Mouse (Mus musculus): ENCODE data around the gene Cebpg. TPM values are rescaled to one million over a fixed set of nuclear protein-coding genes. Genes with fewer than 3 reads are reported as not detected.

Gene Cebpg
- polyA plus RNA-seq, 1 experiment from 2014 or later = 28.3 TPM

GRCm38 (mm10) chr7:35042209-35042554, 14.2 kb downstream of the Cebpg start:
- ATAC-seq (ENCODE audit: low FRiP score) = no peak

GRCm38 (mm10) chr7:35041286-35042208, 14.8 kb downstream of the Cebpg start:
- no peaks in the 10 kb centered on the region for H3K27me3 ChIP-seq (ENCODE audit: control insufficient read depth, insufficient read depth, low read length)
- no peak overlapping the region for H3K4me3 ChIP-seq (replicated peaks; ENCODE audit: low read length)
- peaks cover 52% of the 10 kb centered on the region for H3K36me3 ChIP-seq (replicated peaks; ENCODE audit: control insufficient read depth, insufficient read depth)
- no peak overlapping the region for H3K27ac ChIP-seq
- no peaks in the 10 kb centered on the region for H3K9me3 ChIP-seq (ENCODE audit: control insufficient read depth, low read length)
- DNase-seq (ENCODE audit: low spot score) (no peak), ATAC-seq (ENCODE audit: low FRiP score) (no peak)
- H3K4me2 ChIP-seq (replicated peaks) = no peak overlapping the region
- peaks cover 8% of the 10 kb centered on the region; the same call in 1 of the 2 replicates for H3K4me1 ChIP-seq (replicated peaks; ENCODE audit: control insufficient read depth, insufficient read depth, low read length)
- 66% methylated on average over 2 of the region's 2 CpGs for WGBS
- H3K9ac ChIP-seq = no peak overlapping the region

More at GRCm38 (mm10) chr7:35042209-35042554, 14.2 kb downstream of the Cebpg start:
- no peak for DNase-seq (ENCODE audit: low spot score)
- Histone ChIP-seq H3K27me3 (ENCODE audit: control insufficient read depth, insufficient read depth, low read length) (no peaks in the 10 kb centered on the region), H3K9me3 (ENCODE audit: control insufficient read depth, low read length) (no peaks in the 10 kb centered on the region), H3K4me3 (replicated peaks; ENCODE audit: low read length) (no peak overlapping the region), H3K27ac (no peak overlapping the region), H3K4me2 (replicated peaks) (no peak overlapping the region), H3K36me3 (replicated peaks; ENCODE audit: control insufficient read depth, insufficient read depth) (peaks cover 54% of the 10 kb centered on the region), H3K4me1 (replicated peaks; ENCODE audit: control insufficient read depth, insufficient read depth, low read length) (peaks cover 1% of the 10 kb centered on the region; the same call in 1 of the 2 replicates), H3K9ac (no peak overlapping the region)

GRCm38 (mm10) chr7:35040176-35040972, 16.0 kb downstream of the Cebpg start:
- no peak for DNase-seq (ENCODE audit: low spot score)
- Histone ChIP-seq H3K4me2 (replicated peaks) (no peak overlapping the region), H3K9ac (no peak overlapping the region), H3K9me3 (ENCODE audit: control insufficient read depth, low read length) (no peaks in the 10 kb centered on the region), H3K4me1 (replicated peaks; ENCODE audit: control insufficient read depth, insufficient read depth, low read length) (peaks cover 19% of the 10 kb centered on the region), H3K4me3 (replicated peaks; ENCODE audit: low read length) (no peak overlapping the region), H3K27me3 (ENCODE audit: control insufficient read depth, insufficient read depth, low read length) (no peaks in the 10 kb centered on the region), H3K27ac (no peak overlapping the region), H3K36me3 (replicated peaks; ENCODE audit: control insufficient read depth, insufficient read depth) (peaks cover 40% of the 10 kb centered on the region)
- WGBS = 90% methylated on average over 9 of the region's 9 CpGs
- ATAC-seq (ENCODE audit: low FRiP score) = no peak

GRCm38 (mm10) chr7:35037408-35037807, 19.0 kb downstream of the Cebpg start:
- no peak for DNase-seq (ENCODE audit: low spot score)
- Histone ChIP-seq H3K9me3 (ENCODE audit: control insufficient read depth, low read length) (no peaks in the 10 kb centered on the region), H3K4me2 (replicated peaks) (no peak overlapping the region), H3K27ac (no peak overlapping the region), H3K27me3 (ENCODE audit: control insufficient read depth, insufficient read depth, low read length) (no peaks in the 10 kb centered on the region), H3K36me3 (replicated peaks; ENCODE audit: control insufficient read depth, insufficient read depth) (peaks cover 12% of the 10 kb centered on the region), H3K4me3 (replicated peaks; ENCODE audit: low read length) (no peak overlapping the region), H3K4me1 (replicated peaks; ENCODE audit: control insufficient read depth, insufficient read depth, low read length) (peaks cover 31% of the 10 kb centered on the region), H3K9ac (no peak overlapping the region)
- WGBS = 92% methylated on average over 6 of the region's 6 CpGs
- ATAC-seq (ENCODE audit: low FRiP score) = no peak

GRCm38 (mm10) chr7:35036266-35036731, 20.1 kb downstream of the Cebpg start:
- ATAC-seq (ENCODE audit: low FRiP score) (peak; percentile 85), DNase-seq (ENCODE audit: low spot score) (peak; percentile 66)
- peaks cover 9% of the 10 kb centered on the region for H3K36me3 ChIP-seq (replicated peaks; ENCODE audit: control insufficient read depth, insufficient read depth)
- no peak overlapping the region for H3K4me2 ChIP-seq (replicated peaks)
- no peaks in the 10 kb centered on the region for H3K27me3 ChIP-seq (ENCODE audit: control insufficient read depth, insufficient read depth, low read length)
- WGBS = 42% methylated on average over 5 of the region's 5 CpGs
- peak overlapping the region; percentile 66 for H3K27ac ChIP-seq
- H3K9ac ChIP-seq = no peak overlapping the region
- no peaks in the 10 kb centered on the region for H3K9me3 ChIP-seq (ENCODE audit: control insufficient read depth, low read length)
- peaks cover 31% of the 10 kb centered on the region for H3K4me1 ChIP-seq (replicated peaks; ENCODE audit: control insufficient read depth, insufficient read depth, low read length)
- H3K4me3 ChIP-seq (replicated peaks; ENCODE audit: low read length) = no peak overlapping the region

- Histone ChIP-seq H3K4me2 (replicated peaks) (no peak overlapping the region), H3K27me3 (ENCODE audit: control insufficient read depth, insufficient read depth, low read length) (no peaks in the 10 kb centered on the region), H3K27ac (peak overlapping the region; percentile 66), H3K36me3 (replicated peaks; ENCODE audit: control insufficient read depth, insufficient read depth) (peaks cover 4% of the 10 kb centered on the region; the same call in 1 of the 2 replicates), H3K9ac (no peak overlapping the region), H3K4me1 (replicated peaks; ENCODE audit: control insufficient read depth, insufficient read depth, low read length) (peaks cover 31% of the 10 kb centered on the region), H3K4me3 (replicated peaks; ENCODE audit: low read length) (no peak overlapping the region), H3K9me3 (ENCODE audit: control insufficient read depth, low read length) (no peaks in the 10 kb centered on the region)
- WGBS = 93% methylated on average over 4 of the region's 4 CpGs
- DNase-seq (ENCODE audit: low spot score) = no peak
- no peak for ATAC-seq (ENCODE audit: low FRiP score)
These were observed 20.8 kb downstream of the Cebpg start for GRCm38 (mm10) chr7:35035565-35035964.

- WGBS = 34% methylated on average over 6 of the region's 6 CpGs
- DNase-seq (ENCODE audit: low spot score) = no peak
These were observed 21.2 kb downstream of the Cebpg start for GRCm38 (mm10) chr7:35035141-35035553.

GRCm38 (mm10) chr7:35030567-35030966, 25.8 kb downstream of the Cebpg start:
- no peak overlapping the region for H3K27ac ChIP-seq
- H3K9me3 ChIP-seq (ENCODE audit: control insufficient read depth, low read length) = no peaks in the 10 kb centered on the region
- 0 out of 2 replicates have a peak, but pooled peaks cover 4% of the 10 kb centered on the region for H3K36me3 ChIP-seq (replicated peaks; ENCODE audit: control insufficient read depth, insufficient read depth)
- H3K4me3 ChIP-seq (replicated peaks; ENCODE audit: low read length) = no peak overlapping the region
- no peak for ATAC-seq (ENCODE audit: low FRiP score)
- WGBS = 82% methylated on average over 6 of the region's 6 CpGs
- H3K9ac ChIP-seq = no peak overlapping the region
- DNase-seq (ENCODE audit: low spot score) = no peak
- peaks cover 14% of the 10 kb centered on the region; the same call in 1 of the 2 replicates for H3K4me1 ChIP-seq (replicated peaks; ENCODE audit: control insufficient read depth, insufficient read depth, low read length)
- H3K4me2 ChIP-seq (replicated peaks) = no peak overlapping the region
- no peaks in the 10 kb centered on the region for H3K27me3 ChIP-seq (ENCODE audit: control insufficient read depth, insufficient read depth, low read length)

More at GRCm38 (mm10) chr7:35035141-35035553, 21.2 kb downstream of the Cebpg start:
- H3K9me3 ChIP-seq (ENCODE audit: control insufficient read depth, low read length) = no peaks in the 10 kb centered on the region
- peak; percentile 22; the same call in 1 of the 2 replicates for ATAC-seq (ENCODE audit: low FRiP score)
- H3K4me3 ChIP-seq (replicated peaks; ENCODE audit: low read length) = no peak overlapping the region
- H3K4me1 ChIP-seq (replicated peaks; ENCODE audit: control insufficient read depth, insufficient read depth, low read length) = peaks cover 31% of the 10 kb centered on the region
- no peak overlapping the region for H3K9ac ChIP-seq
- peaks cover 4% of the 10 kb centered on the region; the same call in 1 of the 2 replicates for H3K36me3 ChIP-seq (replicated peaks; ENCODE audit: control insufficient read depth, insufficient read depth)
- H3K27me3 ChIP-seq (ENCODE audit: control insufficient read depth, insufficient read depth, low read length) = no peaks in the 10 kb centered on the region
- no peak overlapping the region for H3K4me2 ChIP-seq (replicated peaks)
- H3K27ac ChIP-seq = peak overlapping the region; percentile 66

- DNase-seq (ENCODE audit: low spot score) (no peak), ATAC-seq (ENCODE audit: low FRiP score) (no peak)
- Histone ChIP-seq H3K36me3 (replicated peaks; ENCODE audit: control insufficient read depth, insufficient read depth) (0 out of 2 replicates have a peak, but pooled peaks cover 4% of the 10 kb centered on the region), H3K9me3 (ENCODE audit: control insufficient read depth, low read length) (no peaks in the 10 kb centered on the region), H3K9ac (no peak overlapping the region), H3K4me1 (replicated peaks; ENCODE audit: control insufficient read depth, insufficient read depth, low read length) (peaks cover 6% of the 10 kb centered on the region; the same call in 1 of the 2 replicates), H3K27me3 (ENCODE audit: control insufficient read depth, insufficient read depth, low read length) (no peaks in the 10 kb centered on the region), H3K4me2 (replicated peaks) (no peak overlapping the region), H3K27ac (no peak overlapping the region), H3K4me3 (replicated peaks; ENCODE audit: low read length) (no peak overlapping the region)
- WGBS = 84% methylated on average over 3 of the region's 3 CpGs
These were observed 26.7 kb downstream of the Cebpg start for GRCm38 (mm10) chr7:35029648-35030047.

Measured in hindbrain, embryonic 14.5 days (tissue).